Mouse (Mus musculus) 3T3-L1 (cell line): ENCODE data around the gene Cdc7.
"Not testable (repeated sequence)": the region's sequence is repeated elsewhere in the genome, so short reads cannot be mapped to it uniquely, and the experiment has no call there.

Experiments used
- DNase-seq: peaks from one replicate; pipeline ENCODE4 v3.0.0-alpha.2; 2015; ENCODE audit warnings: low read depth, low spot score

The Cdc7 gene

DNA sequence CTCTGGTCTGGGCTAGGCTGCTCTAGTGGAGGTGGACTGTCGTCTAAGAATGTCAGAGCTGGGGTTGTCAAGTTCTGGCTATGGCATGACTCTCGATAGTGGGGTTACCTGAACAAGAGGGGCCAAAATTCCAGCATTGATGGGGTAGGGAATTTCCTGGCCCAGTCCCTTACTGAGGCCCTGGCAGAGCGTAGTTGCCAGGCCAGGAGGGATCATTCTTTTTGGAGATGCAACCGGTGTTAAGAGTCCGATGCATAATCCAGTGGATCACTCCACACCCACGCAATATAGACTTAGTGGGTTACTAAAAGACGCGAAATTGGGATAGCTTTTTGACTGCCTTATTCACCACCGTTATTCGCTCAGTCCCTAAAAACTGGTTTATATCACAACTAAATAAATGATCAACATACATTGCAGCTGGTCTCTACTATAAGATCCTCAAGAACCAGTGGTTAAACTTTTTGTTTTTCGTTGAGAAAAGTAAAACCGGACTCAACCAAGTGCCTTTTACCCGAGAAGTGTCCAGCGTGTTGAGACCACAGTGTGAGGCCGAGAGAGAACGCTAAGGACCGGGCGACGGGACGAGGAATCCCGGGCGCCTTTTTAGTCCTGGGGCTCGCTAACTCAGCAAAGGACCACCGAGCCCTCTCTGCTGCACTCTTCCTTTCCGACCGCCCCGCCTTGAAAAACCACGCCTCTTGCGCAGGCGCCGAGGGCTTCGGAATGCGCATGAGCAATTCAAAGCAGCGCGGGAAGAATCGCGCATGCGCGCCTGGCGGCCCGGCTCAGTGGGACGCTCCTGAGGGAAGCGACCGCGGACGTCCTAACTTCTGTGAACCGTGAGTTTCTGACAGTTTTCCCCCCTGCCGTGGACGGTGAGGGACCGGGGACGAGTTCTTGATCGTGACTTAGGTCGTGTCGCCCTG is at the start of gene Cdc7:
Gene Cdc7 (plus strand): TSS at position 739 of the 929 bp plus-strand sequence.
- peak; percentile 90 for DNase-seq

DNA sequence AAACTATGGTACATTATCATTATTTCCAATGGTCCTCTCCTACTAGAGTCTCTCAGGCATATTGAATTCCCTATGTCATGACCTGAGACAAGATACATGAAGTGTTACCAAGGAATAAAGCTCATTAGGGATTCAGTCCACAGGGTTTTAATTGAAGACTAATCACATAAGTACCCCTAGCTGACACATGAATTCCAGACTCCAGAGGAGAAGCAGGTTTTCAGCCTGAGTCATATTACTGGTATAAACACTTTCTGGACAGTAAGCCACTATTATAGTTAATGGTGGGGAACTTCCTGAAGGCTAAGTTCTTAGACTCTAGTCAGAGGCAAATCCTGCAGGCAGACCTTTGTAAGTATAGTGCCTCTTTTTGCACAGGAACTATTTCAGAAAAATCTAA is 44.8 kb upstream of the Cdc7 start:
- peak; percentile 10 for DNase-seq

DNA sequence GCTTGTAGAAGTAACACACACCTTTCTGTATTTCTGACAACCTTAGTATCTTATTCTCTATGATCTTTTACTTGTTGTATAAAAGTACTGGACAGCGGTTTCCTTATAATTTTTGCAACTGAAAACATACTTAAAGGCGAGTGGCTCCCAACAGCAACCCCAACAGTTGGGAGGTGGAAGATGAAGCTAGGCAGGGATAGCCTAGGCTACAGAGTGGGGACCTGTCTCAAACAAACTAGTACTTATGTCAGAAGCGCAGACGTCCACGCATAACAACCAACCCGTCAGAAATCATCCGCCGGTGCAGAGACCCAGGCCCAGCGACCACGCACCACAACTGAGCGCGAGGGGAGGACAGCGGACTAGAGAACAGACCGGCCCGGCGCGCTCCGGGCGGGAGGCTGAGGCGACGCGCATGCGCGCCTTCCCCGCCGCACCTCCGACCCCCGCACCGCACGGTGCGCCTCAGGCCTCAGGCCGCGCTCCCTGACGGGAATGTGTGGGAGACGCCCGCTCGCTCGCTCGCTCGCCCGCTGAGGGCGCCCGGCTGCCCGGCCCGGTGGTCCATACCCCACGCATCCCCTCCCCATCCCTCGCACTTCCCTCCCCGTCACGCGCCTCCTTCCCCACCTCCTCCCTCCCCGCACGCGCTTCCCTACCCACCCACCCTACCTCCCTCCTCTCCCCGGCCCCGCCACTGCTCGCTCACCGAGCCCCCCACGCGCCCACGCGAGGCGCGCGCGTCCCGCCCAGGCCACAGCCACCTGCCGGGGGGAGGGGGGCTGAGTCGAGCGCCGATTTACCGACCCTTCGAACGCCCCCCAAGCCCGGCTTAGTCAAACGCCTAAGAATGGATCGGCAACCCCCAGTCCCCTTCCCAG is 38.4 kb upstream of the Cdc7 start, which contains the start of gene Hfm1:
Gene Hfm1 (minus strand): TSS at position 834 of the 881 bp plus-strand sequence.
- no peak for DNase-seq

DNA sequence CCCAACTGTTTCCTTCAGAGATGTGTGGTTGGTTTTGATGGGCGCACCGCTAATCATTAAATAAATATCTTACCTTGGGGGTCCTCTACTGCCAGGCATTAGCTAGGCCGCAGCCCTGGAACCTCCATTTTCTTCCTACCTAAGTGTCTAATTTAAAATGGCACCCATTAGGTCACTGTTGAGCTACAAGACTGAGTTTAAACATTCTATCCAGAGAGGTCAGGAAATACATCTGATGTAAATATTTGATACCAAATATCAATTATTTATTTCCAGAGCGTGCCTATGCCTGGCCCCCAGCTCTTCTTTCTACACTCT is 37.8 kb upstream of the Cdc7 start:
- DNase-seq: no peak

DNA sequence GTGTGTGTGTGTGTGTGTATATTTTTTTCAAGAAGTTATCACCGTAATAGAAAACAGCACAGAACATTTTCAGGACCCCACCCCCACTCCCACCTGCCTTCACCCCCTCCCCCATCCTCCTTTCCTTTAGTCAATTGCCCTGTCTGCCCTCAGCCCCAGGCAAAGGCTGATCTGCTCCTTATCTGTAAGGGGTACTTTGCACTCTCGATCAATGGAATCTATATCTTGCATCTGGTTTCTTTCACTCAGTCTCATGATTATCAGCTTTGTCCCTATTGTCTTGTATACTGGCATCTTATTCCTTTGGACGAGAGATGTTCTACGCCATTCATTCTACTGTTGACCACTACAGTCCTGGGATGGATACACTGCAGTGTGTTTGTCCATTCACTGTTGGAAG is 36.1 kb upstream of the Cdc7 start:
- no peak for DNase-seq

DNA sequence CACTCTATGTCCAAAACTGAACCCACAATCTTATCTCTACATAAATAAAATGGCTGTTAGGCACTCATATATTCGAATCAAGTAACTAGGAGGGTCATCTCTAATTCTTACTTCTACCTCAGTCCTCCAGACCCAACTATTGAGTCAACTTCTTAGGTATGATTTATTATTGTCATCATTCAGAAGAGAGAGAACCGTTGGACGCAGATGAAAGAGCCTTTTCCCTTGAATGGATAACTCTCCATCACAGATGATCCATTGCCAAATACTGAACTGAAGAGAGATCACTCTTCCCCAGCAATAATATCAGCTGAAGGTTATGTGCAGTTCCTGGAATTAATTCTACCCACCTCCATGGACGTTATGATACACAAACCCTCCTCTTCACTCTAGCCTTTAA is 17.8 kb upstream of the Cdc7 start:
- no peak for DNase-seq

DNA sequence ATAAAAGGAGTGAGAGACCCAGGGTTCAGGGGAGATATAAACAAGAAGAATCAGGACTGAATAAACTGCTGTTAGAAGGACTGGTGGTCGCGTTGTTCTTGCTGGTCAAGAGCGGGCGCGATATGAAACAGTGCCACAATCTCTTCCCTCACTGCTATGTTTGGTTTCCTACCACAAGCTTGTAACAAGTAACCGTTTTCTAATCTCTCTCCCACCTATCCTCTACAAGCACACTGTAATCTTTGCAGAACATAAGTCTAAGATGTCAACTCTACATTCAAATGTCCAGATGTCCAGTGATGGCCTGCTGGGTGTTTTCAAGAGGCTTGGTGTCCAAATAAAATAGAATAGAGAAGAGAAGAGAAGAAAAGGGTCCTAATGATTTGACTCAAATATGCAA is 15.4 kb upstream of the Cdc7 start:
- no peak for DNase-seq

DNA sequence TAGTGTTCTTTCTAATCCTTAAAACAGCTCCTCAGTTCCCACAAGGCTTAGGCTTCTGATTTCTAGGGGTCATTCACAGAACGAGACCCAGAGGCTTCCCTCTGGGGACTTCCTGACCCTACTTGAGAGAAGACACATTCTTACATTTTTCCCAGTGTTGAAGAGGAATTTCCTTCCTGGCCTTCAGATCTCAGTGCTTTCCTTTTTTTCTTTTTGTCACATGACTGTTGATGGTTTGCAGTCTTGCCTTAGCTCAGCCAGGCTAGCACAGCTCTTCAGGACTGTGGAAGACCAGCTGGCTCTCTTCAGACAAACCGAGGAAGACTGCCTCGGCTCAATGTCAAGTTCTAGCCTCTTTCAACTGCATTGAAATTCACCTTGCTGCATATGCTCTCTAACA is 7.7 kb upstream of the Cdc7 start:
- DNase-seq: no peak

DNA sequence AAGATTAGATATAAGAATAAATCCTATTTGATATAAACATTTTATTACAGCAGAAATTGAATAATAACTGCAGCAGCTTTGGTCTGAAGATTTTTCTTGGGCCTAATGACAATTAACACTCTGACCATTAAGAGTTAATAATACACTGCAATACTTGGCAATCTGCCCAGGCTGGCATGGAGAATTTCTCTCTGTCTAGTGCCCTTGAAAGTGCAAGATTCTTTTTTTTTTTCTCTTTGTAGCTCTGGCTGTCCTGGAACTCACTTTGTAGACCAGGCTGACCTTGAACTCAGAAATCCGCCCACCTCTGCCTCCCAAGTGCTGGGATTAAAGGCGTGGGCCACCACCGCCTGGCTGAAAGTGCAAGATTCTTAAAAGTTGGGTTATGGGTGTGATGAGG is 5.1 kb upstream of the Cdc7 start:
- no peak for DNase-seq

DNA sequence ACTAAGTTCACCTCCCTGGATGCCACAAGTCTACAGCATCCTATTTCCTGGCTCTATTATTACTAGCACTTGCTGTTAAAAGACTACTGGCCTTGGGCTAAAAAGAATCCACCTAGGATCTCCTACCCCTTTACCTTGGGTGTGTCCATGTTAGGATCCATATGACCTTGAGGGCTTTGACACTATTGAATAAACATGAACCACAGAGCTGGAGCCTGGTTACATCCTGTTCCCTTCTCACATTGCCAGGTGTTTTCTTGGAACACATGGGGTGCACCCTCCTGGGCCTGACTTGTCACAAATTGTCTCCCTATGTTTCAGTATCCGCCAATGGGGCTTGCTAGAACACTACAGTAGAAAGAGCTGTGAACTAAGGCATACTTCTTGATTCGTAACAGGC is 3.7 kb upstream of the Cdc7 start:
- DNase-seq: no peak

DNA sequence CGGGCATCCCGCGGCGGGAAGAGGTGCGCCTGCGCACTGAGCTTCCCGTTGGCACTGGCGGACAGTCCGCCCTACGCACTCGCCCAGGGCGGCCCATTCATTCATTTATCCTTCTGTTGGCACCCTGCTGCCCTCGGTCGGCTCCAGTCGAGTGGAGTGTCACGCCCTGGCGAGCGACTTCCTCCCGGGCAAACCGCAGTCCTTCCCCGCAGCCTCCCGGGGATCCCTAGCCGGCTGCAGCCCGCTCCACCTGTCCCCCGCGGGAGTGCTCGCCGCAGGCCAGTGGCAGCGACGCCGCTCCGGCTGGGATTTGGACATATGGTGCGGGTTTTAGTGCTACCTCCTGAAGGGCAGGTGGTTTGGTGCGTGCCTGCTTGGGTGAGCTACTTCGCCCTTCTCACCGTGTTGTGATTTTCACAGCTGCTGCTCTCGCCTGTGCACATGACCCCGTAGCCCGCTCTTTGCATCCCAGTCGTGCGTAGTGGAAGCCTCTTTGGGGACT is 442 bp downstream of the Cdc7 start:
- DNase-seq: no peak

DNA sequence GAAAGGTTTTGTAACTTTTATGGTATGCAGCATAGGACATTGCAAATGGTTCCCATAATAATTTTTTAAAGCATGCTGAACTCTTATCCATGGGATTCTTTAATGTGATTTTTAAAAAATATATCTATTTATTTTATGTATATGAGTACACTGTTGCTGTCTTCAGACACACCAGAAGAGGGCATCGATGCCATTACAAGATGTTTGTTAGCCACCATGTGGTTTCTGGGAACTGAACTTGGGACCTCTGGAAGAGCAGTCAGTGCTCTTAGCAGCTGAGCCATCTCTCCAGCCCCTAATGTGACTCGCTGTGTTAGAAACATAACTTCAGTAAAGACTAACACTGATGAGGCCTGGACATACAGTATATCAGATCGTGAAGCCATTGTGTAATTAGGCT is 2.3 kb downstream of the Cdc7 start:
- DNase-seq: peak; percentile 61

DNA sequence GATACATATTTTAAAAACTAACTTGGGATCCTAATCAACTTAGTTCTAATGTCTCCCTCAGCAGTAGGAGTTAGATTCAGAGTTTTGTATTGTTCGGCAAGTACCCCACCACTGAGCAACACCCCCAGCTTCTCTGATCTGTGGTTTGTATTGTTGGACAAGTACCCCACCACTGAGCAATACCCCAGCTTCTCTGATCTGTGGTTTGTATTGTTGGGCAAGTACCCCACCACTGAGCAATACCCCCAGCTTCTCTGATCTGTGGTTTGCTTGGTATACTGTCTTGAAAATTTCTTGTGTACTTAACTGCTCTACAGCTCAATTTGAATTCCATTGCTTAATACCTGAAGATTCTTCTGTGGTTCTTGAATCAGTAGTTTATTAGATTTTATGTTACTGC is 3.5 kb downstream of the Cdc7 start:
- DNase-seq: no peak

DNA sequence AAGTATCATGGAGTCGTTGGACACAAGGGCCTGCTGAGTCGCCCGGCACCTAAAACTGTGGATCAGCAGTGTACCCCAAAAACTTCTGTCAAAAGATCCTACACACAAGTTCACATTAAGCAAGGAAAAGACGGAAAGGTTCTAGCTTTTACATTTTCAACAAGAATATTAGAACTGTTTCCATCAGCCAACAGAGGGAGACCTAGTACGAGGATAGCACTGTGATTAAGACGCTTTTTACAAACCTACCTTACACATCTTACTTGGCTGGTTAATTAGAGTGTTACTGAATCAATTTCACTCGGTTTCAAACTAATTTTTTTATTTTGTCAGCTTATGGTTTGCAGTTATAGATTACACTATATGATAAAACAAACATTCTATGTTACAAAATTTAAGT is 9.8 kb downstream of the Cdc7 start:
- DNase-seq: no peak

DNA sequence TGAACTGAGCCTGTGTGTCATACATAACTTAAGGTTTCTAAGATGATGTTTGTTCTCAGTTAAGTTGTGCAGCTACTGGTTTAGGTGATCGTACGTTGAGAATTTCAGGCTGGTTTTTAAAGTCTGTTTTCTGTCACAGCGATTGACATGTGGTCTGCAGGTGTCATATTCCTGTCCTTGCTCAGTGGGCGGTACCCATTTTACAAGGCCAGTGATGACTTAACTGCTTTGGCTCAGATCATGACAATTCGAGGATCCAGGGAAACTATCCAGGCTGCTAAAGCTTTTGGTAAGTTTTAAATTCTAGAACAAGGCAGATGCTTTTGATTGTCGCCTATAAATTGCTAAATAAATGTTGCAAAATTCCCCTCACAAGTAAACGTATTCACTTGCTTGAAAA is 15.0 kb downstream of the Cdc7 start:
- DNase-seq: no peak

DNA sequence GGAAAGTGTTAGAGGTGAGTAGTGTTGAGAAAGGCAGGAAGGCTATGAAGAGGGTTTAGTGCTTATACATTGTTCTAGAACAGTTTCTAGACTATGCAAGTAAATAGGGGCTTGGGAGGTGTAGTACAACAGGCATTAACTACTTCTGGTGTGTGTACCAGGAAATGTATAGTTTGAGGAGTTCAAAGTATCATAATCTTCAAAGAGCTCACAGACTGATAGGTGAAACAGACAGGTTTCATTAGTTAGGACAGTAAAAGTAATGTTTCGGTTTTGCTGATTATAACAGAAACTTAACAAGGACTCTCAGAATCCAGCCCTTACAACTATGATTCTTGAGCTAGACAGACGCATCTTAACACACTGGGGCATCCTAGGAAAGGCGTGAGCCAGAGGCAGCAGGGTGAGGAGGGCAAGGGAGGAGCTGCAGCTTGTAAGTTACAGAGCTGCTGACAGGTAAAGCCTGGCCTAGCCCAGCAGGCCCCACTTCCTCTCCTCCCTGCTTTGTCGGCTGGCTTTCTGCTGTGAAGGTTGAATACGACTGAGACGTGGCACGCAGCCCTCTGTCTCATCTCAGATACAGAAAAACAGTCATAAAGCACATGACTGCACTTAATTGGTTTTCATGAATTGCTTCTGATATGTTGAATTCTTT is 18.3 kb downstream of the Cdc7 start:
- DNase-seq: no peak

DNA sequence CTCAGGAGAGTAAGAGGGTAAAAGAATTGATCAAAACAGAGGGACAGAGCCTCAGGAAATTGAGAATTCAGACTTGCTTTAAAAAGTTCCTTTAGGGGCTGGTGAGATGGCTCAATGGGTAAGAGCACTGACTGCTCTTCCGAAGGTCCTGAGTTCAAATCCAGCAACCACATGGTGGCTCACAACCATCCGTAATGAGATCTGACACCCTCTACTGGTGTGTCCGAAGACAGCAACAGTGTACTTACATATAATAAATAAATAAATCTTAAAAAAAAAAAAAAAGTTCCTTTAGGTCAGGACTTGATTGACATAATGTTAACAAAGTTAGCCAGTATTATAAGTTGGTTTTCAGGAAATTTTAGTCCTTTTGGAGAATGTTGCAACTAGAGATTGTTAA is 20.8 kb downstream of the Cdc7 start:
- DNase-seq: not testable (repeated sequence)

DNA sequence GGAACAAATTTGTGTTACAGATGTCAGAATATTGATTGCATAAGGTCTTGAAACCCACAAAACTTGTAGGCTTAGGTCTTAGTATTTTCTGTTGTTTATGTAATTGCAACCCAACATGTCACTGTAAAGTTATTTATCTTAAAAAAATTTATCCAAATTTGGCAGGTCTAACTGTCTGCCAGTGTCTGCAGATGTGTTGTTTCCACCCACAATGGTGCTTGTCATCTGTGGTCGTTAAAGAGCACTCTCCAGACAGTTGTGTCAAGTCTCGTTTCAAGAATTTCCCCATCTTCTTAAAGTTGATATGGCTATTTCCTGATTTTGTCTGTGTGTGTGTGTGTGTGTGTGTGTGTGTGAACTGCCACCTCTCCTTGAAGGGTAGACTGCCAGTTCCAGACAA is 21.5 kb downstream of the Cdc7 start:
- DNase-seq: peak; percentile 14

DNA sequence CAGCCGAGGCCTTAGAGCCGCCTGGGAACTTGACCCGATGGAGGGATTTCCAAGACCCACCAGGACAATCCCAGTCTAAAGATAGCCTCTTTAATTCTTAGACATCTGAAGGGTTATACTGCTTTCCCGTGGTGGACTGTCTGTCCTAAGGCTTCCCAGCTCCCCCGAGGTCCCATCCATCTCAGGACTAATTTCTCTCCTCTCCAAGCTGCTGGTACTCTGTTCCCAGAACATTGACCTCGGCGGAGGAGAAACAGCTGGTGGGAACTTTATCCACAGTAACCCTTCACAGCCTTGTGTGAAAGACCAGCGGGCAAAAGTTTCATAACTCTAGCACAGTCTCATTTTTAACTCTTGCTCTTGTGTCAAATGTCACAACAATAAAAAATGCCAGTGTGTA is 25.1 kb downstream of the Cdc7 start:
- DNase-seq: no peak

DNA sequence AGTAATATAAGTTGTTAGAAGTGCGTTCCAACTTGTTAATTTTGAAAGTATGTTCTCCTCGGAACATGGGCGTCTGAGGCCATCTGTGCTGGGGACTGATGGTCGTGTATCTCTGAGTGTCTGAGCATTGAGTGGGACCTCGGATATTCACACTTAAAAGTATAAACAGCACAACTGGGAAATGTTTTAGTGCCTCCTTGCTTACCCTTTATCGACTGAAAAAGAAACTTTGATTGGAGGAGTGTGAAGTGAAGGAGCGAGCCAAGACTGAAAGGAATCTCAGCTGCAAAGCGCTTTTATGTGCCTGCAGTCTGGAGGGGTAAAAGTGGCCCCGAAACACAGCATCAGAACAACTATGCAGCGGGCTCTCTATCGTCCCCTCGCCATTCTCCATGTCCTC is 25.7 kb downstream of the Cdc7 start:
- no peak for DNase-seq

DNA sequence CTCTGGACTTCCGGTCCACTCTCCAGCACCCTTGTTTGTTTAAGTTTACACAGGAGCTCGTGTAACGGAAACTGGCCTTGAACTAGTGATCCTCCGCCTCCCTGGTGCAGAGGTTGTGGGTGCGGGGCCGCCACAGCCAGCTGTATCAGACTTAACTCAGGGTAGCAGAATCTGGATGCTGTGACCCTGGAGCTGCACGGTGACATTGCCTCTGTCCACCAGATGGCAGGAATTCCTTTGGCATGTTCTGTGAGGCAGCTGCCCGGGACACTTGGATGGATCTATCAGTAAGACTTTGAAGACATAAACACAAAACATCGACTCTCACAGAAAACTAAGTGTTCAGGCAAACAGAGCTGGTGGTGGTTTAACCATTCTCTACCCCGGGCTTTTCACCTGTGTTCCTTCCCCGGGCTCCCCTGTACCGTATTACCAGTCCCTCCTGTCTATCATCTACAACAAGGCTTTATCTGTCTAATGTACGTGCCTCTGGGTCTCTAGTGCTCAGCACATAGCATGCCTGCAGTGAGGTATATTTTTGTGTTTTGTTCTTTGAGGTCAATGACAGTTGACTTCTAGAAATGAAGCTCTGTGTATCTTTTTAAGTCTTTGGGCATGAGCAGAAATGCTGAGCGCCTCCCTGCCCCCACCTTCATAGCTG is 26.6 kb downstream of the Cdc7 start:
- peak; percentile 91 for DNase-seq
